Mouse (Mus musculus) embryonic facial prominence, embryonic 15.5 days (tissue): ENCODE data around the gene Slc38a8. TPM values are rescaled to one million over a fixed set of nuclear protein-coding genes. Genes with fewer than 3 reads are reported as not detected.

Experiments
- ATAC-seq: fragments of 200-750 bp; cut with Nextera tagmentation; 2 replicates; pipeline ENCODE4 v1.8.0; 2017; ENCODE audit warnings: low read depth, moderate TSS enrichment; ENCODE audit not compliant: insufficient number of reproducible peaks, low FRiP score, low TSS enrichment
- H3K27ac ChIP-seq: fragments of 300-500 bp; sonication (generic); replicated peaks from 2 replicates; pipeline ENCODE4 v1.5.1; 2015; ENCODE audit warnings: mild to moderate bottlenecking, inconsistent platforms
- H3K27me3 ChIP-seq: fragments of 300-500 bp; sonication (generic); 2 replicates; pipeline ENCODE4 v1.6.1; 2015; ENCODE audit warnings: inconsistent platforms
- H3K36me3 ChIP-seq: fragments of 300-500 bp; sonication (generic); 2 replicates; pipeline ENCODE4 v1.6.1; 2015; ENCODE audit warnings: mild to moderate bottlenecking, inconsistent platforms
- H3K4me1 ChIP-seq: fragments of 300-500 bp; sonication (generic); 2 replicates; pipeline ENCODE4 v1.6.1; 2015; ENCODE audit warnings: inconsistent platforms
- H3K4me2 ChIP-seq: fragments of 300-500 bp; sonication (generic); replicated peaks from 2 replicates; pipeline ENCODE4 v1.6.1; 2015; ENCODE audit warnings: mild to moderate bottlenecking, inconsistent platforms
- H3K4me3 ChIP-seq: fragments of 300-500 bp; sonication (generic); replicated peaks from 2 replicates; pipeline ENCODE4 v1.5.1; 2015; ENCODE audit warnings: mild to moderate bottlenecking, inconsistent platforms
- H3K9ac ChIP-seq: fragments of 300-500 bp; sonication (generic); 2 replicates; pipeline ENCODE4 v1.6.1; 2015; ENCODE audit warnings: inconsistent platforms
- H3K9me3 ChIP-seq: fragments of 300-500 bp; sonication (generic); replicated peaks from 2 replicates; pipeline ENCODE4 v1.6.1; 2016; ENCODE audit warnings: inconsistent platforms
- WGBS: fragments of 180-500 bp; shearing (Covaris S2); methylation state at CpG from one replicate; pipeline ENCODE4 v1.1.7; 2015; 5-methylcytosine and 5-hydroxymethylcytosine counted together
- polyA plus RNA-seq: library from polyadenylated mRNA; unstranded; fragments of >200 nt; fragmentation: Nextera tagmentation; extraction: Ambion mirVana; gene quantifications from 2 replicates; pipeline ENCODE4 v1.2.1, GENCODE M21; 2015

Slc38a8 gene
- polyA plus RNA-seq, 1 experiment from 2014 or later = 0.09 TPM

DNA sequence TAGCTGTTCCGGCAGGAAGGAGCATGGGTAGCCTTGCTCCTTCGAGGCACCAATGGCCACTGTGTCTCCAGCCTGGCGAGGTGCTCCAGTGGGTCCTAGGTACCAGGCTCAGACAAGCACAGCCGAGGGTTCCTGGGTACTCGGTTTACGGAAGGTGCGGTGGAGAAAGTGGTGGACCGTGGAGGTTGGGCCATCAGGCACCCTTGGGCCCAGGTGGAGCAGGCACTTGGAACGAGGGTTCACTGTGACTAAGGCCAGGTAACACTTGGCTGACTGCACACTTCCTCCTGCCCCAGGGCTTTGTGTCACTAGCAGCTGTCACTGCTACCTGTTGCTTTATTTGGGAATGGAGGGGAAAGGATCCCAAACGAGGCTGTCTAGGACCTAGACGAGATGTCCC is 64.0 kb downstream of the Slc38a8 start:
- ATAC-seq = no peak
- no peaks in the 10 kb centered on the region for H3K9me3 ChIP-seq
- H3K27me3 ChIP-seq = no peaks in the 10 kb centered on the region
- 0 out of 2 replicates have a peak overlapping the region, but pooled peaks have one; percentile 11 for H3K4me3 ChIP-seq
- peak overlapping the region; percentile 22; the same call in 1 of the 2 replicates for H3K27ac ChIP-seq
- 63% methylated on average over 11 of the region's 11 CpGs for WGBS
- H3K9ac ChIP-seq = no peak overlapping the region
- peak overlapping the region; percentile 21; the same call in 1 of the 2 replicates for H3K4me2 ChIP-seq
- peaks cover 29% of the 10 kb centered on the region for H3K4me1 ChIP-seq
- no peaks in the 10 kb centered on the region for H3K36me3 ChIP-seq

GRCm38 (mm10) chr8:119436933-119437332 is 64.6 kb downstream of the Slc38a8 start:
- Histone ChIP-seq H3K27me3 (no peaks in the 10 kb centered on the region), H3K4me3 (0 out of 2 replicates have a peak overlapping the region, but pooled peaks have one; percentile 11), H3K4me2 (peak overlapping the region; percentile 21; the same call in 1 of the 2 replicates)

DNA sequence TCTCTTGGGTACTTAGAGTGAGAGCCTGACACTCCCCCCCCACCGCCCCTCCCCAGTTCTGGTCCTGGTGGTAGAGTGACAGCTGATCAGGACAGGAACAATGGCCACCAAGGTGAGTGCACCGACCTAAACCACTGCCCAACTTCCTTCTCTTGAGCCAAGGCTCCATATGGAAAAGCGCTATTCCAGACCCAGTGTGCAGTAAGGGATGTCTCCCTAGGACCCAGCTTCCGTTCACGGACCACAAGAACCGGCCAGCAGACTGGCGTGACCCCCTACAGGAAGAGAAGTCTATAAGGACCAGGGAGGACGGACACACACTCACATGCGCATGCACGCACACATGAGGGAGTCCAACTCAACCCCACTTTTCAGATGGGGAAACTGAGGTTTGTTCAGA is 65.2 kb downstream of the Slc38a8 start:
- Histone ChIP-seq H3K9ac (no peak overlapping the region), H3K9me3 (no peaks in the 10 kb centered on the region), H3K4me3 (no peak overlapping the region), H3K4me2 (no peak overlapping the region), H3K27me3 (no peaks in the 10 kb centered on the region), H3K36me3 (no peaks in the 10 kb centered on the region), H3K27ac (no peak overlapping the region), H3K4me1 (peaks cover 28% of the 10 kb centered on the region)
- WGBS = 90% methylated on average over 10 of the region's 10 CpGs
- no peak for ATAC-seq

More at GRCm38 (mm10) chr8:119436933-119437332, 64.6 kb downstream of the Slc38a8 start:
- H3K27ac ChIP-seq = peak overlapping the region; percentile 22; the same call in 1 of the 2 replicates
- H3K36me3 ChIP-seq = no peaks in the 10 kb centered on the region
- no peaks in the 10 kb centered on the region for H3K9me3 ChIP-seq
- 15% methylated on average over 9 of the region's 9 CpGs for WGBS
- no peak overlapping the region for H3K9ac ChIP-seq
- peaks cover 29% of the 10 kb centered on the region for H3K4me1 ChIP-seq
- no peak for ATAC-seq

DNA sequence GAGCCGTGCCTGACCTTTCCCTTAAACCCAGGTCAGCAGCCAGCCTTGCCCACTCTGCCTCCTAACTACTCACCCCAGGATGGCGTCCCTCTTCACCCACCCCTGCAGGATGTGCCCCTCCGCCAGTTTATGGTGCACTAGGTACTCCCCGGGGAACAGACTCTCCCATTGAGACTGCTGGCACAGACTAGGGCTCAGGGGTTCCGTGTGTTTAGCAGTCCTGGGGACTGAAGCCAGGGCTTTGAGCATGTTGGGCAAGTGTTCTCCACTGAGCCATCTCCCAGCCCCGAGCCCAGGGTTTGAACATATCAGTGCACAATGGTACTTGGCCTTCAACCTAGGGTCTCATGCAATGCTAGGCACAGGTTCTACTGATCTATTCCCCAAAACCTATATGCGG is 66.0 kb downstream of the Slc38a8 start:
- no peak overlapping the region for H3K4me2 ChIP-seq
- H3K9me3 ChIP-seq = no peaks in the 10 kb centered on the region
- 84% methylated on average over 7 of the region's 7 CpGs for WGBS
- H3K4me1 ChIP-seq = peaks cover 20% of the 10 kb centered on the region
- no peak for ATAC-seq
- no peak overlapping the region for H3K9ac ChIP-seq
- H3K27me3 ChIP-seq = no peaks in the 10 kb centered on the region
- H3K27ac ChIP-seq = no peak overlapping the region
- no peaks in the 10 kb centered on the region for H3K36me3 ChIP-seq
- no peak overlapping the region for H3K4me3 ChIP-seq

- WGBS = 77% methylated on average over 6 of the region's 6 CpGs
- Histone ChIP-seq H3K9ac (no peak overlapping the region), H3K9me3 (no peaks in the 10 kb centered on the region), H3K4me3 (no peak overlapping the region), H3K27me3 (no peaks in the 10 kb centered on the region), H3K4me2 (no peak overlapping the region), H3K4me1 (peaks cover 11% of the 10 kb centered on the region; the same call in 1 of the 2 replicates), H3K36me3 (no peaks in the 10 kb centered on the region), H3K27ac (no peak overlapping the region)
- no peak for ATAC-seq
Measured at GRCm38 (mm10) chr8:119434569-119434968, 66.9 kb downstream of the Slc38a8 start.

DNA sequence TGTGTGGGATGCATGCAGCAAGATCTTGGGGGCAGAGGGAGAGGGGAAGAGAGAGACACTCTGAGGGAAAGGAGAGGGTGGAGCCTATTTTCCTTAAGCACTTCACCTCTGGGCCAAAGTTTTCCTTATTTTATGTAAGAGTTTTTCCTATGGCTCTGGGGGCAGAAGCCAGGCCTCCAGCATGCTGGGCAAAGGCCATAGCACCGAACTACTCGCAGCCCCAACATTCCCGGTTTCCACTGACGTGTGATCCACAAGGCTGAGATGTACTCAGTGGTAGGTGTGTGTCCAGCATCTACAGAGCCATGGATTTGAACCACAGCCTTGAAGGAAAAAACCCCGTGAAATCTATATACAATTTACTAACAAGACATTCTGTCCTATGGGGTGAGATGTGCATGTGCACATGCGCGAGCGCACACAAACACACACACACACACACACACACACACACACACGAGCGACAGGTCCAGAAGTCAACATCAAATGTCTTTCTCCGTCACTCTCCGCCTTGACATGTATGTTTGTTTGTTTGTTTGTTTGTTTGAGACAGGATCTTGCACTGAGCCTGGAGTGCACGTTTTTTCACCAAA is 67.8 kb downstream of the Slc38a8 start, which contains the start of gene Osgin1:
Gene Osgin1 (plus strand): TSS at position 543 of the 593 bp plus-strand sequence.
- no peak for ATAC-seq
- Histone ChIP-seq H3K9ac (no peak within 1 kb of the TSS), H3K4me1 (peaks cover 12% of the 10 kb centered on the region), H3K27ac (no peak within 1 kb of the TSS), H3K36me3 (no peaks in the 10 kb centered on the region), H3K4me2 (no peak within 1 kb of the TSS), H3K9me3 (no peaks in the 10 kb centered on the region), H3K4me3 (no peak within 1 kb of the TSS), H3K27me3 (no peaks in the 10 kb centered on the region)
- WGBS = 90% methylated on average over 13 of the region's 13 CpGs

- Histone ChIP-seq H3K4me3 (no peak overlapping the region), H3K9me3 (no peaks in the 10 kb centered on the region), H3K27ac (no peak overlapping the region), H3K9ac (no peak overlapping the region), H3K27me3 (no peaks in the 10 kb centered on the region), H3K36me3 (no peaks in the 10 kb centered on the region), H3K4me1 (peaks cover 22% of the 10 kb centered on the region), H3K4me2 (no peak overlapping the region)
- no peak for ATAC-seq
- WGBS = 48% methylated on average over 3 of the region's 3 CpGs
Measured at GRCm38 (mm10) chr8:119432372-119432771, 69.1 kb downstream of the Slc38a8 start.

DNA sequence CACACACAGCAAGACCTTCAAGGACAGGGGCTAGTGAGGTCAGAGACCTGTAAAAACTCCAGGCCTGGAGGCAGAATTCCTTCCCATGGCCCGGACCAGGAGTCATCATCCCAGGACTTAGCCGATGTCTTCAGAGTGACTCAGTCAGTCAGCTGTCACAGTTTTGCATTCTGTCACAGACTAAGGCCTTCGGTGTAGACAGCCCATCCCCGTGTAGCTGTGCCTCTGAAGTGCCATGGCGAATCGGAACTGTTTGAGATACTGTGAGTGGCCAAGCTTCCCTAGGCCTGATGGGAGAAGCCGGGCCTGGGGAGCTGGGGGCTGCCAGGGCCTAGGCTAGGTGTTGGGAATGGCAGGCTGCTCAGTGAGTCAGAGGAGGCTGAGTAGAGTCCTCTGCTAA is 70.8 kb downstream of the Slc38a8 start:
- ATAC-seq = no peak
- Histone ChIP-seq H3K36me3 (no peaks in the 10 kb centered on the region), H3K27me3 (no peaks in the 10 kb centered on the region), H3K27ac (no peak overlapping the region), H3K9me3 (no peaks in the 10 kb centered on the region), H3K4me1 (peaks cover 19% of the 10 kb centered on the region), H3K9ac (no peak overlapping the region), H3K4me2 (no peak overlapping the region), H3K4me3 (no peak overlapping the region)
- 66% methylated on average over 7 of the region's 7 CpGs for whole genome bisulfite sequencing

GRCm38 (mm10) chr8:119430250-119430649 is 71.2 kb downstream of the Slc38a8 start:
- H3K9ac ChIP-seq = no peak overlapping the region
- no peak for ATAC-seq
- 55% methylated on average over 8 of the region's 8 CpGs for WGBS
- H3K4me3 ChIP-seq = no peak overlapping the region
- no peaks in the 10 kb centered on the region for H3K9me3 ChIP-seq
- no peak overlapping the region for H3K4me2 ChIP-seq
- H3K36me3 ChIP-seq = no peaks in the 10 kb centered on the region
- H3K27ac ChIP-seq = no peak overlapping the region
- peaks cover 19% of the 10 kb centered on the region for H3K4me1 ChIP-seq
- H3K27me3 ChIP-seq = no peaks in the 10 kb centered on the region

Other genes starting within 250 kb of the Slc38a8 start
- gene Hsbp1, start 157.2 kb downstream of the Slc38a8 start, polyA plus RNA-seq = 340 and 344 TPM in 2 replicates
- gene Mlycd, start 106.8 kb downstream of the Slc38a8 start, polyA plus RNA-seq = 15.3 and 15.5 TPM in 2 replicates
- 2.1 and 3.0 TPM in 2 replicates for gene Osgin1, start 67.6 kb downstream of the Slc38a8 start, polyA plus RNA-seq
- gene Necab2, start 55.0 kb downstream of the Slc38a8 start, polyA plus RNA-seq = 2.5 and 4.7 TPM in 2 replicates
- 118 TPM in 2 replicates for gene Mbtps1, start 57.0 kb upstream of the Slc38a8 start, polyA plus RNA-seq
- 30.0 and 31.1 TPM in 2 replicates for gene Hsdl1, start 73.5 kb upstream of the Slc38a8 start, polyA plus RNA-seq
- 2.9 and 6.8 TPM in 2 replicates for gene Dnaaf1, start 73.5 kb upstream of the Slc38a8 start, polyA plus RNA-seq
- 11.8 and 13.3 TPM in 2 replicates for gene Taf1c, start 103.5 kb upstream of the Slc38a8 start, polyA plus RNA-seq
- gene Adad2, start 111.0 kb upstream of the Slc38a8 start, polyA plus RNA-seq = 0.14 and 0.24 TPM in 2 replicates
- gene Kcng4, start 134.0 kb upstream of the Slc38a8 start, polyA plus RNA-seq = 0.43 and 0.55 TPM in 2 replicates
- 2.0 and 2.6 TPM in 2 replicates for gene Wfdc1, start 164.7 kb upstream of the Slc38a8 start, polyA plus RNA-seq
- 4.6 and 6.5 TPM in 2 replicates for gene Atp2c2, start 198.3 kb upstream of the Slc38a8 start, polyA plus RNA-seq